Mouse (Mus musculus) midbrain, postnatal 0 days (tissue): ENCODE results near the gene Tap2. TPM values are rescaled to one million over a fixed set of nuclear protein-coding genes. Genes with fewer than 3 reads are reported as not detected.

Source experiments
- ATAC-seq: fragments of 200-750 bp; cut with Nextera tagmentation; 2 replicates; pipeline ENCODE4 v1.8.0; 2017; ENCODE audit warnings: moderate number of reproducible peaks, mild to moderate bottlenecking, moderate TSS enrichment, moderate library complexity; ENCODE audit not compliant: low FRiP score
- DNase-seq: peaks from one replicate; pipeline ENCODE4 v3.0.0-alpha.2; 2015; ENCODE audit warnings: low spot score
- H3K27ac ChIP-seq: fragments of 300-500 bp; sonication (generic); 2 replicates; pipeline ENCODE4 v1.5.1; 2014; ENCODE audit warnings: low read depth, mild to moderate bottlenecking, low read length, mixed read lengths
- H3K27me3 ChIP-seq: fragments of 300-500 bp; sonication (generic); 2 replicates; pipeline ENCODE4 v1.6.1; 2014; ENCODE audit warnings: low read length, control low read depth, mixed read lengths; ENCODE audit not compliant: insufficient read depth
- H3K36me3 ChIP-seq: fragments of 300-500 bp; sonication (generic); 2 replicates; pipeline ENCODE4 v1.6.1; 2014; ENCODE audit warnings: low read length, control low read depth, mixed read lengths; ENCODE audit not compliant: insufficient read depth
- H3K4me1 ChIP-seq: fragments of 300-500 bp; sonication (generic); 2 replicates; pipeline ENCODE4 v1.6.1; 2014; ENCODE audit warnings: mild to moderate bottlenecking, control low read depth, antibody characterized with exemption, low read length, mixed read lengths; ENCODE audit not compliant: insufficient read depth
- H3K4me2 ChIP-seq: fragments of 300-500 bp; sonication (generic); 2 replicates; pipeline ENCODE4 v1.6.1; 2014; ENCODE audit warnings: low read depth, mild to moderate bottlenecking, low read length, mixed read lengths; ENCODE audit not compliant: poor library complexity, severe bottlenecking
- H3K4me3 ChIP-seq: fragments of 300-500 bp; sonication (generic); 2 replicates; pipeline ENCODE4 v1.5.1; 2014; ENCODE audit warnings: low read depth, mild to moderate bottlenecking, low read length, moderate library complexity
- H3K9ac ChIP-seq: fragments of 300-500 bp; sonication (generic); replicated peaks from 2 replicates; pipeline ENCODE4 v1.6.1; 2014; ENCODE audit warnings: mild to moderate bottlenecking, low read length, moderate library complexity, mixed read lengths; ENCODE audit not compliant: poor library complexity, severe bottlenecking
- H3K9me3 ChIP-seq: fragments of 300-500 bp; sonication (generic); 2 replicates; pipeline ENCODE4 v1.6.1; 2016; ENCODE audit warnings: low read length, control low read depth
- CTCF ChIP-seq: IDR thresholded peaks from 2 replicates; pipeline ENCODE4 v1.5.1; 2016; ENCODE audit warnings: antibody characterized with exemption, mild to moderate bottlenecking
- WGBS: fragments of 180-500 bp; shearing (Covaris S2); extraction: QIAGEN DNeasy Blood & Tissue Kit; methylation state at CpG from one replicate; pipeline ENCODE4 v1.1.7; 2014; 5-methylcytosine and 5-hydroxymethylcytosine counted together
- polyA plus RNA-seq: library from polyadenylated mRNA; unstranded; fragments of >200 nt; fragmentation: Nextera tagmentation; extraction: Ambion mirVana; gene quantifications from 2 replicates; pipeline ENCODE4 v1.2.1, GENCODE M21; 2015
- total RNA-seq: library from RNA; depleted of rRNA; stranded (reverse); fragments of >200 nt; gene quantifications from 2 replicates; pipeline ENCODE4 v1.2.3, GENCODE M21; 2014; rRNA removed

The Tap2 gene
- total and polyA plus RNA-seq, 2 experiments from 2014 or later, result 2.0 to 4.2 TPM

- under 1% methylated on average over 70 of the region's 93 CpGs for WGBS
- Histone ChIP-seq H3K9me3 (no peaks in the 10 kb centered on the region), H3K27ac (no peak overlapping the region), H3K4me3 (peak overlapping the region; percentile 45), H3K4me1 (peaks cover 7% of the 10 kb centered on the region), H3K9ac (peak overlapping the region; percentile 42), H3K36me3 (no peaks in the 10 kb centered on the region), H3K27me3 (peaks cover 13% of the 10 kb centered on the region; the same call in 1 of the 2 replicates), H3K4me2 (peak overlapping the region; percentile 82)
- ATAC-seq, result no peak
- TF ChIP-seq CTCF, result no peak
- no peak for DNase-seq
Observed at GRCm38 (mm10) chr17:34264452-34265351, 61.4 kb downstream of the Tap2 start.

Other genes starting within 250 kb of the Tap2 start
- 39.5 and 46.1 TPM in 2 replicates for gene Vps52, start 247.7 kb upstream of the Tap2 start, total RNA-seq
- gene Vps52, start 247.7 kb upstream of the Tap2 start, polyA plus RNA-seq, result 65.8 and 68.6 TPM in 2 replicates
- gene Rps18, start 247.5 kb upstream of the Tap2 start, total RNA-seq, result 742 and 975 TPM in 2 replicates
- 751 and 769 TPM in 2 replicates for gene Rps18, start 247.5 kb upstream of the Tap2 start, polyA plus RNA-seq
- 19.0 and 21.2 TPM in 2 replicates for gene H2-K1, start 203.2 kb upstream of the Tap2 start, total RNA-seq
- 17.0 and 22.2 TPM in 2 replicates for gene H2-K1, start 203.2 kb upstream of the Tap2 start, polyA plus RNA-seq
- 19.5 and 23.4 TPM in 2 replicates for gene Ring1, start 178.8 kb upstream of the Tap2 start, total RNA-seq
- gene Ring1, start 178.8 kb upstream of the Tap2 start, polyA plus RNA-seq, result 17.3 and 19.5 TPM in 2 replicates
- gene H2-Ke6, start 175.5 kb upstream of the Tap2 start, total RNA-seq, result 58.4 and 67.6 TPM in 2 replicates
- 53.6 and 54.7 TPM in 2 replicates for gene H2-Ke6, start 175.5 kb upstream of the Tap2 start, polyA plus RNA-seq
- 170 and 229 TPM in 2 replicates for gene Slc39a7, start 171.8 kb upstream of the Tap2 start, total RNA-seq
- gene Slc39a7, start 171.8 kb upstream of the Tap2 start, polyA plus RNA-seq, result 152 and 156 TPM in 2 replicates
- gene Rxrb, start 171.7 kb upstream of the Tap2 start, total RNA-seq, result 53.6 and 61.2 TPM in 2 replicates
- 52.7 and 53.7 TPM in 2 replicates for gene Rxrb, start 171.7 kb upstream of the Tap2 start, polyA plus RNA-seq
- gene Col11a2, start 164.1 kb upstream of the Tap2 start, total RNA-seq, result 17.9 and 24.3 TPM in 2 replicates
- gene Col11a2, start 164.1 kb upstream of the Tap2 start, polyA plus RNA-seq, result 4.1 and 4.6 TPM in 2 replicates
- gene H2-Oa, start 111.2 kb upstream of the Tap2 start, total RNA-seq, result not detected in 2 replicates
- gene H2-Oa, start 111.2 kb upstream of the Tap2 start, polyA plus RNA-seq, result 0.23 TPM in 1 of 2 replicates, not detected in the other
- 23.8 and 39.0 TPM in 2 replicates for gene H2-DMa, start 84.0 kb upstream of the Tap2 start, total RNA-seq
- 24.8 and 26.1 TPM in 2 replicates for gene H2-DMa, start 84.0 kb upstream of the Tap2 start, polyA plus RNA-seq
- gene Brd2, start 80.9 kb upstream of the Tap2 start, total RNA-seq, result 219 and 233 TPM in 2 replicates
- gene Brd2, start 80.9 kb upstream of the Tap2 start, polyA plus RNA-seq, result 107 and 124 TPM in 2 replicates
- 0.16 and 0.47 TPM in 2 replicates for gene H2-DMb2, start 60.2 kb upstream of the Tap2 start, total RNA-seq
- 1.4 and 1.6 TPM in 2 replicates for gene H2-DMb2, start 60.2 kb upstream of the Tap2 start, polyA plus RNA-seq
- gene H2-DMb1, start 50.5 kb upstream of the Tap2 start, total RNA-seq, result 0.47 and 4.7 TPM in 2 replicates
- gene H2-DMb1, start 50.5 kb upstream of the Tap2 start, polyA plus RNA-seq, result 1.6 and 2.3 TPM in 2 replicates
- gene Tap1, start 16.0 kb upstream of the Tap2 start, total RNA-seq, result 7.1 and 16.5 TPM in 2 replicates
- 7.7 and 8.3 TPM in 2 replicates for gene Tap1, start 16.0 kb upstream of the Tap2 start, polyA plus RNA-seq
- 0.99 and 1.1 TPM in 2 replicates for gene Psmb9, start 15.8 kb upstream of the Tap2 start, total RNA-seq
- 2.0 and 3.3 TPM in 2 replicates for gene Psmb9, start 15.8 kb upstream of the Tap2 start, polyA plus RNA-seq
- gene Psmb8, start 5.8 kb upstream of the Tap2 start, total RNA-seq, result 1.7 and 2.8 TPM in 2 replicates
- 4.2 and 5.3 TPM in 2 replicates for gene Psmb8, start 5.8 kb upstream of the Tap2 start, polyA plus RNA-seq
- gene H2-Ob, start 35.4 kb downstream of the Tap2 start, total RNA-seq, result 1.1 and 1.2 TPM in 2 replicates
- gene H2-Ob, start 35.4 kb downstream of the Tap2 start, polyA plus RNA-seq, result 0.31 and 0.55 TPM in 2 replicates
- gene H2-Ab1, start 54.2 kb downstream of the Tap2 start, total RNA-seq, result 0.57 and 1.4 TPM in 2 replicates
- gene H2-Ab1, start 54.2 kb downstream of the Tap2 start, polyA plus RNA-seq, result 1.5 and 2.7 TPM in 2 replicates
- 0.66 TPM in 1 of 2 replicates, not detected in the other for gene H2-Aa, start 84.3 kb downstream of the Tap2 start, total RNA-seq
- gene H2-Aa, start 84.3 kb downstream of the Tap2 start, polyA plus RNA-seq, result 0.29 and 0.81 TPM in 2 replicates
- 0.88 and 1.7 TPM in 2 replicates for gene H2-Eb1, start 102.3 kb downstream of the Tap2 start, total RNA-seq
- gene H2-Eb1, start 102.3 kb downstream of the Tap2 start, polyA plus RNA-seq, result 5.0 and 5.2 TPM in 2 replicates
- 0.22 and 0.33 TPM in 2 replicates for gene H2-Eb2, start 122.1 kb downstream of the Tap2 start, total RNA-seq
- 0.06 and 0.09 TPM in 2 replicates for gene H2-Eb2, start 122.1 kb downstream of the Tap2 start, polyA plus RNA-seq
- not detected in 2 replicates for gene Btnl2, start 151.3 kb downstream of the Tap2 start, total RNA-seq
- gene Btnl2, start 151.3 kb downstream of the Tap2 start, polyA plus RNA-seq, result not detected in 2 replicates
- not detected in 2 replicates for gene Btnl1, start 173.6 kb downstream of the Tap2 start, total RNA-seq
- gene Btnl1, start 173.6 kb downstream of the Tap2 start, polyA plus RNA-seq, result not detected in 2 replicates
- gene BC051142, start 195.3 kb downstream of the Tap2 start, total RNA-seq, result 2.0 and 9.2 TPM in 2 replicates
- gene BC051142, start 195.3 kb downstream of the Tap2 start, polyA plus RNA-seq, result 6.7 and 7.8 TPM in 2 replicates